Mouse (Mus musculus) Muller cell, postnatal 12 days (primary cell): ENCODE measurements at regions not wholly inside any gene's neighbourhood (a gene's known extent, or its start where the extent isn't known, plus 50 kb on each side); places are given as distances from the start of the nearest gene placed in this dataset.
A peak's percentile ranks its signal among the peaks of the same experiment; 100 is the strongest.

Experiments used
- DNase-seq: peaks from one replicate; pipeline ENCODE4 v3.0.0-alpha.2; 2015; ENCODE audit errors: inconsistent ontology term

GRCm38 (mm10) chr5:57582392-57582791, 135.4 kb upstream of the Pcdh7 start:
- DNase-seq, result no peak

GRCm38 (mm10) chr5:57587016-57587415, 130.8 kb upstream of the Pcdh7 start:
- DNase-seq, result no peak

- DNase-seq, result peak; percentile 54
These were observed 121.8 kb upstream of the Pcdh7 start for GRCm38 (mm10) chr5:57595924-57596323.

- DNase-seq, result no peak
These were observed 120.7 kb upstream of the Pcdh7 start for GRCm38 (mm10) chr5:57597043-57597442.

- no peak for DNase-seq
These were observed 119.5 kb upstream of the Pcdh7 start for GRCm38 (mm10) chr5:57598187-57598700.
